Mouse (Mus musculus): Measurements from ENCODE around the gene Tmem131. TPM values are rescaled to one million over a fixed set of nuclear protein-coding genes. Genes with fewer than 3 reads are reported as not detected.
A peak's percentile ranks its signal among the peaks of the same experiment; 100 is the strongest.

The Tmem131 gene
- polyA plus RNA-seq, 2 experiments, result 10.6 to 14.9 TPM

GRCm38 (mm10) chr1:36786377-36786776, 157.1 kb downstream of the Tmem131 start:
- ATAC-seq (ENCODE audit: insufficient read depth), result no peak
- no peak overlapping the region for H3K4me2 ChIP-seq (ENCODE audit: low read depth)
- no peaks in the 10 kb centered on the region for H3K27me3 ChIP-seq (ENCODE audit: control insufficient read depth, insufficient read depth, low read length)
- DNase-seq (ENCODE audit: low read depth in 3 of 3, low spot score in 3 of 3), result no peak
- H3K9ac ChIP-seq (replicated peaks), result no peak overlapping the region
- peaks cover 1% of the 10 kb centered on the region for H3K36me3 ChIP-seq (replicated peaks; ENCODE audit: control insufficient read depth, insufficient read depth, low read depth)
- no peak overlapping the region for H3K4me3 ChIP-seq (ENCODE audit: insufficient read depth in 1 of 2, low read depth in 2 of 2, low read length in 2 of 2)
- no peaks in the 10 kb centered on the region for H3K4me1 ChIP-seq (replicated peaks; ENCODE audit: control insufficient read depth in 2 of 2, insufficient read depth in 2 of 2, low read length in 1 of 2)
- TF ChIP-seq CTCF (IDR thresholded peaks at IDR 0.05; ENCODE audit: low read depth) (peak; percentile 78), EP300 (IDR thresholded peaks at IDR 0.05; ENCODE audit: low read depth) (no peak)
- no peaks in the 10 kb centered on the region for H3K9me3 ChIP-seq (ENCODE audit: control insufficient read depth, low read length)
- no peak overlapping the region for H3K27ac ChIP-seq
- 76% methylated on average over 7 of the region's 7 CpGs for WGBS (ENCODE audit: insufficient replicate concordance)

DNA sequence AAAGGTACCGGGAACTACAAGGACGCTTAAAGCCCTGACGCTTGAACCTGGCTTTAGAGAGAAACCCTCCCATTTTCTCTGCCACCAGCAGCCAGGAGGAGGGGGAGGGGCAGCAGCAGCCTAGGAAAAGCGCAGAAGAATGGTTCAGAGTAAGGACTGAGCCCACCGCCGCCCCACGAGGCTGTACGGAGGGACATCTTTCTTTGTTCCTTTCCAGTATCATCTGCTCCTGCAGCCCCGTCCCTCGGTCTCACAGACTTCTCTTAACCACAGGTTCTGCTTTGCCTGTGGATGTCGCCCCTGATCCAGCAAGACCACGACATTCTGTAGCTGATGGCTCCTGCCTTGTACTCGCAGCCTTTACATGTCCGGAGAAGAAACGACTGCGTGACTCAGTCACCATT, 158.2 kb downstream of the Tmem131 start:
- ATAC-seq (ENCODE audit: insufficient read depth) (no peak), DNase-seq (ENCODE audit: low read depth in 3 of 3, low spot score in 3 of 3) (no peak)
- Histone ChIP-seq H3K4me3 (ENCODE audit: insufficient read depth in 1 of 2, low read depth in 2 of 2, low read length in 2 of 2) (peak overlapping the region; percentile 35 to 38), H3K36me3 (replicated peaks; ENCODE audit: control insufficient read depth, insufficient read depth, low read depth) (no peaks in the 10 kb centered on the region), H3K9me3 (ENCODE audit: control insufficient read depth, low read length) (no peaks in the 10 kb centered on the region), H3K27me3 (ENCODE audit: control insufficient read depth, insufficient read depth, low read length) (no peaks in the 10 kb centered on the region), H3K4me1 (replicated peaks; ENCODE audit: control insufficient read depth in 2 of 2, insufficient read depth in 2 of 2, low read length in 1 of 2) (no peaks in the 10 kb centered on the region), H3K4me2 (ENCODE audit: low read depth) (peak overlapping the region; percentile 68), H3K9ac (replicated peaks) (no peak overlapping the region; the same call in 1 of the 2 replicates), H3K27ac (no peak overlapping the region)
- TF ChIP-seq EP300 (IDR thresholded peaks at IDR 0.05; ENCODE audit: low read depth), result no peak
- 0 out of 2 replicates have a peak, but pooled peaks have one; percentile 15 for TF ChIP-seq CTCF (IDR thresholded peaks at IDR 0.05; ENCODE audit: low read depth)
- WGBS (ENCODE audit: insufficient replicate concordance), result 3% methylated on average over 16 of the region's 16 CpGs

DNA sequence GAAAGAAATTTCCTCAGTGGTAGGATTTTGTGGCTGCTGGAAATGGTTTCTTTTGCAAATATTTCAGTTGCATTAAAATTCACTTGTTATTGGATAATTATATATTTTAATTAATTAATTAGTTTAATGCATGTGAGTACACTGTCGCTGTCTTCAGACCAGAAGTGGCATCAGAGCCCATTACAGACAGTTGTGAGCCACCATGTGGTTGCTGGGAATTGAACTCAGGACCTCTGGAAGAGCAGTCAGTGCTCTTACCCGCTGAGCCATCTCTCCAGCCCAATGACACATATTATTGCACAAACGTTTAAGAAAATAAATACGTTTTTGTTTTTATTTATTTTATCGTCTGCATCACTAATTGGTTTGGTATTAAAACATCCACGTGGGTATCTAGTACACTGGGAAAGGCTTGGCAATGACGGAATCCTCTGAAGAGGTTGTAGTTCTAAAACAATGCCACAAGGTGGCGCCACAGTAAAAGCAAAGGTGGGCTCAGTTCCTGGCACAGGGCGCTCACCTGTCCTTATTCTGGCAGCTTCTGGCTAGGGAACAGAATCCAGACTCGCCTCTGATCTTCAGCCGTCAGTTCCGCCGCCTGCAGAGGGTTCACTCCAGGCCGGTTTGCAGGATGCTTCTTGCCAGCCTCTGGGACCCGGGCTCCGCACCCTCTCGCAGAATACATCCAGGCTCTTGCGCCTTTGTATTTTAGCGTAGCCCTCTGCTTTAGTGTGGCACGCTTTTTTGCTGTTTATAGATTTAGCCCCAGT, 158.9 kb downstream of the Tmem131 start:
- Histone ChIP-seq H3K27me3 (ENCODE audit: control insufficient read depth, insufficient read depth, low read length) (no peaks in the 10 kb centered on the region), H3K27ac (no peak overlapping the region), H3K36me3 (replicated peaks; ENCODE audit: control insufficient read depth, insufficient read depth, low read depth) (no peaks in the 10 kb centered on the region), H3K9ac (replicated peaks) (no peak overlapping the region; the same call in 1 of the 2 replicates), H3K4me3 (ENCODE audit: insufficient read depth in 1 of 2, low read depth in 2 of 2, low read length in 2 of 2) (peak overlapping the region; percentile 35 to 38), H3K4me1 (replicated peaks; ENCODE audit: control insufficient read depth in 2 of 2, insufficient read depth in 2 of 2, low read length in 1 of 2) (no peaks in the 10 kb centered on the region), H3K9me3 (ENCODE audit: control insufficient read depth, low read length) (no peaks in the 10 kb centered on the region), H3K4me2 (ENCODE audit: low read depth) (peak overlapping the region; percentile 68)
- peak; percentile 36 to 54 (median 40) for DNase-seq (ENCODE audit: low read depth in 3 of 3, low spot score in 3 of 3)
- ATAC-seq (ENCODE audit: insufficient read depth), result no peak; the same call in 1 of the 2 replicates
- 4% methylated on average over 20 of the region's 20 CpGs for WGBS (ENCODE audit: insufficient replicate concordance)
- TF ChIP-seq CTCF (IDR thresholded peaks at IDR 0.05; ENCODE audit: low read depth), result peak; percentile 90
- no peak for TF ChIP-seq EP300 (IDR thresholded peaks at IDR 0.05; ENCODE audit: low read depth)

- Histone ChIP-seq H3K27me3 (ENCODE audit: control insufficient read depth, insufficient read depth, low read length) (no peaks in the 10 kb centered on the region), H3K4me3 (ENCODE audit: insufficient read depth in 1 of 2, low read depth in 2 of 2, low read length in 2 of 2) (no peak overlapping the region), H3K4me1 (replicated peaks; ENCODE audit: control insufficient read depth in 2 of 2, insufficient read depth in 2 of 2, low read length in 1 of 2) (no peaks in the 10 kb centered on the region), H3K27ac (no peak overlapping the region), H3K36me3 (replicated peaks; ENCODE audit: control insufficient read depth, insufficient read depth, low read depth) (no peaks in the 10 kb centered on the region), H3K9me3 (ENCODE audit: control insufficient read depth, low read length) (no peaks in the 10 kb centered on the region), H3K9ac (replicated peaks) (no peak overlapping the region), H3K4me2 (ENCODE audit: low read depth) (no peak overlapping the region)
- DNase-seq (ENCODE audit: low read depth in 3 of 3, low spot score in 3 of 3) (no peak), ATAC-seq (ENCODE audit: insufficient read depth) (no peak)
- TF ChIP-seq EP300 (IDR thresholded peaks at IDR 0.05; ENCODE audit: low read depth) (no peak), CTCF (IDR thresholded peaks at IDR 0.05; ENCODE audit: low read depth) (no peak)
- WGBS (ENCODE audit: insufficient replicate concordance), result 59% methylated on average over 11 of the region's 11 CpGs
Measured at GRCm38 (mm10) chr1:36782476-36782875, 161.0 kb downstream of the Tmem131 start.

- Histone ChIP-seq H3K27me3 (ENCODE audit: control insufficient read depth, insufficient read depth, low read length) (no peaks in the 10 kb centered on the region), H3K27ac (no peak overlapping the region), H3K9me3 (ENCODE audit: control insufficient read depth, low read length) (no peaks in the 10 kb centered on the region), H3K4me3 (ENCODE audit: insufficient read depth in 1 of 2, low read depth in 2 of 2, low read length in 2 of 2) (no peak overlapping the region), H3K4me2 (ENCODE audit: low read depth) (no peak overlapping the region), H3K9ac (replicated peaks) (no peak overlapping the region), H3K4me1 (replicated peaks; ENCODE audit: control insufficient read depth in 2 of 2, insufficient read depth in 2 of 2, low read length in 1 of 2) (no peaks in the 10 kb centered on the region), H3K36me3 (replicated peaks; ENCODE audit: control insufficient read depth, insufficient read depth, low read depth) (no peaks in the 10 kb centered on the region)
- TF ChIP-seq CTCF (IDR thresholded peaks at IDR 0.05; ENCODE audit: low read depth), result no peak
- TF ChIP-seq EP300 (IDR thresholded peaks at IDR 0.05; ENCODE audit: low read depth), result no peak
- DNase-seq (ENCODE audit: low read depth in 3 of 3, low spot score in 3 of 3) (no peak), ATAC-seq (ENCODE audit: insufficient read depth) (no peak)
- WGBS (ENCODE audit: insufficient replicate concordance), result 81% methylated on average over 13 of the region's 13 CpGs
Measured at GRCm38 (mm10) chr1:36780793-36781192, 162.7 kb downstream of the Tmem131 start.
